Mouse (Mus musculus) midbrain, embryonic 12.5 days (tissue): ENCODE data around the gene Sfxn1. TPM values are rescaled to one million over a fixed set of nuclear protein-coding genes. Genes with fewer than 3 reads are reported as not detected.

ENCODE experiments used
- ATAC-seq: fragments of 200-750 bp; cut with Nextera tagmentation; 2 replicates; pipeline ENCODE4 v1.8.0; 2017; ENCODE audit warnings: low read depth, moderate TSS enrichment, moderate library complexity; ENCODE audit not compliant: low FRiP score
- H3K27ac ChIP-seq: fragments of 300-500 bp; sonication (generic); replicated peaks from 2 replicates; pipeline ENCODE4 v1.5.1; 2016; ENCODE audit warnings: mild to moderate bottlenecking
- H3K27me3 ChIP-seq: fragments of 300-500 bp; sonication (generic); 2 replicates; pipeline ENCODE4 v1.6.1; 2016; ENCODE audit warnings: mild to moderate bottlenecking
- H3K36me3 ChIP-seq: fragments of 300-500 bp; sonication (generic); 2 replicates; pipeline ENCODE4 v1.6.1; 2016
- H3K4me1 ChIP-seq: fragments of 300-500 bp; sonication (generic); 2 replicates; pipeline ENCODE4 v1.6.1; 2016
- H3K4me2 ChIP-seq: fragments of 300-500 bp; sonication (generic); replicated peaks from 2 replicates; pipeline ENCODE4 v1.6.1; 2016; ENCODE audit warnings: mild to moderate bottlenecking, moderate library complexity
- H3K4me3 ChIP-seq: fragments of 300-500 bp; sonication (generic); 2 replicates; pipeline ENCODE4 v1.5.1; 2016; ENCODE audit warnings: mild to moderate bottlenecking
- H3K9ac ChIP-seq: fragments of 300-500 bp; sonication (generic); replicated peaks from 2 replicates; pipeline ENCODE4 v1.6.1; 2016; ENCODE audit warnings: mild to moderate bottlenecking, moderate library complexity
- H3K9me3 ChIP-seq: fragments of 300-500 bp; sonication (generic); 2 replicates; pipeline ENCODE4 v1.6.1; 2016; ENCODE audit warnings: mild to moderate bottlenecking
- WGBS: fragments of 180-500 bp; shearing (Covaris S2); methylation state at CpG from one replicate; pipeline ENCODE4 v1.1.7; 2016; 5-methylcytosine and 5-hydroxymethylcytosine counted together
- polyA plus RNA-seq: library from polyadenylated mRNA; unstranded; fragments of >200 nt; fragmentation: Nextera tagmentation; extraction: Ambion mirVana; gene quantifications from 2 replicates; pipeline ENCODE4 v1.2.1, GENCODE M21; 2016

Gene Sfxn1
- polyA plus RNA-seq, 1 experiment from 2014 or later = 73.8 TPM

DNA sequence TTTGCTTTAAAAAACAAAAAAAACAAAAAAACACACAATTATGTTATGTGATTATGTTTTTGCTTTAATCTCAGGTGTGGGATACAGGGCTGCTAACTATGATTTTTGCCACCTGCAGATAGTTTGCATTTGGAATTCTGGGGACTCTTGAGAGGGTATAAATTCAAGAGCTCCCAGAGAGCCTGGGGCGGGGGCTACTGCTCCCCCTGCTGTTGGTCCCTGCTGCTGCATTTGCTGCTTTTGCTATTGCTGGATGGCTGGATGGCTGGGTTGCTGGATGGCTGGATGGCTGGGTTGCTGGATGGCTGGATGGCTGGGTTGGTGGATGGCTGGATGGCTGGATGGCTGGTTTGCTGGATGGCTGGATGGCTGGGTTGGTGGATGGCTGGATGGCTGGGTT lies 75.7 kb downstream of the Sfxn1 start:
- 85% methylated on average over 1 of the region's 1 CpGs for WGBS
- H3K4me3 ChIP-seq = no peak overlapping the region
- no peak for ATAC-seq

GRCm38 (mm10) chr13:54152421-54152820 lies 80.8 kb downstream of the Sfxn1 start:
- Histone ChIP-seq H3K27ac (no peak overlapping the region), H3K36me3 (no peaks in the 10 kb centered on the region), H3K4me2 (no peak overlapping the region), H3K4me3 (no peak overlapping the region), H3K4me1 (no peaks in the 10 kb centered on the region), H3K9ac (no peak overlapping the region), H3K27me3 (peaks cover 5% of the 10 kb centered on the region; the same call in 1 of the 2 replicates), H3K9me3 (no peaks in the 10 kb centered on the region)
- WGBS = 90% methylated on average over 1 of the region's 1 CpGs
- no peak for ATAC-seq

More for the DNA sequence above, 75.7 kb downstream of the Sfxn1 start:
- peaks cover 16% of the 10 kb centered on the region for H3K4me1 ChIP-seq
- H3K27ac ChIP-seq = no peak overlapping the region
- no peaks in the 10 kb centered on the region for H3K36me3 ChIP-seq
- H3K4me2 ChIP-seq = no peak overlapping the region
- peaks cover 8% of the 10 kb centered on the region for H3K9me3 ChIP-seq
- no peak overlapping the region for H3K9ac ChIP-seq
- H3K27me3 ChIP-seq = peaks cover 3% of the 10 kb centered on the region; the same call in 1 of the 2 replicates

DNA sequence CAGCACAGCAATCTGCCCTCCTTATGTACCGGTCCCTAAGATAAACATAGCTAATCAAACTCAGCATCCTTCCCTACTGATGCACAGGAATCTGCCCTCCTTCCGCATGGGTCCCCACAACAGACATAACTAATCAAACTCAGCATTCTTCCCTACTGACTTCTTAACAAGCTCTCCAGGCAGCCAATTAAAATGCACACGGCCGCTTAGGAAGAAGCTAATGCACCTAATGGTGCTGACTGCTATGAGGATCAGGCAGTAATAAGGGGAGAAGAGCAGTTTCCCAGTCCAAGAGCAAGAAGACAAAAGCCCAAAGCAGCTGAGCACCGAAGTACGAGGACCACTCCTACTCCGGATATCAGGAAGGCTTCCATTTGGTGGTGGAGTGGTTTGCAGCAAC lies 81.2 kb downstream of the Sfxn1 start:
- Histone ChIP-seq H3K4me2 (no peak overlapping the region), H3K4me3 (no peak overlapping the region), H3K27ac (no peak overlapping the region), H3K27me3 (peaks cover 8% of the 10 kb centered on the region), H3K4me1 (no peaks in the 10 kb centered on the region), H3K9me3 (no peaks in the 10 kb centered on the region), H3K36me3 (no peaks in the 10 kb centered on the region), H3K9ac (no peak overlapping the region)
- 52% methylated on average over 7 of the region's 7 CpGs for WGBS
- no peak for ATAC-seq

DNA sequence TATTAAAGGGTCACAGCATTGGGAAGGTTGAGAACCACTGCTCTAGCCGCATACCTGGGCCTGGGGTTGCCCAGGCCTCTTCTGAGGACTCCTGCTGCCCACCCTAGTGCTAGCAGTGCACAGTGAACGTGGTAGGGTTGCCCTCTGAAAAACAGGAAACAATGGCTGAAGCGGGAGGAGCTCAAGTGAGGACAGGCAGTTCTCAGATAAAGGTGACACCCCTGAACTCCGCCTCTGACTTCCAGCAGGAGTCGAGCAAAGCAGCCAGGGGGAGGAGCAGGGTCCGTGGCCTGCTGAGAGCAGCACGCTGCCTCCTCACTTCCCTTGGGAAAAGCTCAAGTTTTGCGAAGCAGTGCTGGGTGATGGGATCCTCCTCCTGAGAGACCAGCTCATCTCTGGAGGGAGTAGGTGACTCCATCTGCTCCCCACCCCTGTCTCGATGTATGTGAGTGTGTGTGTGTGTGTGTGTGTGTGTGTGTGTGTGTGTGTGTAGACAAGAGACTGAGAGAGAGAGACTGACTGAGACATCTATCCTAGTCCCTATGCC lies 82.1 kb downstream of the Sfxn1 start:
- 22% methylated on average over 9 of the region's 9 CpGs for WGBS
- peaks cover 8% of the 10 kb centered on the region for H3K4me1 ChIP-seq

GRCm38 (mm10) chr13:54155822-54156221 lies 84.2 kb downstream of the Sfxn1 start:
- peaks cover 25% of the 10 kb centered on the region for H3K4me1 ChIP-seq
- no peaks in the 10 kb centered on the region for H3K36me3 ChIP-seq
- WGBS = 88% methylated on average over 2 of the region's 2 CpGs
- peaks cover 9% of the 10 kb centered on the region; the same call in 1 of the 2 replicates for H3K27me3 ChIP-seq
- H3K27ac ChIP-seq = no peak overlapping the region
- no peak overlapping the region for H3K4me2 ChIP-seq
- no peak overlapping the region for H3K9ac ChIP-seq
- no peak for ATAC-seq
- H3K9me3 ChIP-seq = no peaks in the 10 kb centered on the region
- no peak overlapping the region for H3K4me3 ChIP-seq

More for the DNA sequence above, 82.1 kb downstream of the Sfxn1 start:
- Histone ChIP-seq H3K4me2 (no peak overlapping the region), H3K27ac (no peak overlapping the region), H3K9me3 (no peaks in the 10 kb centered on the region), H3K9ac (no peak overlapping the region), H3K4me3 (no peak overlapping the region), H3K27me3 (peaks cover 9% of the 10 kb centered on the region; the same call in 1 of the 2 replicates), H3K36me3 (no peaks in the 10 kb centered on the region)
- ATAC-seq = no peak

Other genes starting within 250 kb of the Sfxn1 start
- 0.75 and 0.88 TPM in 2 replicates for gene Drd1, start 16.2 kb upstream of the Sfxn1 start, polyA plus RNA-seq
- 0.08 and 0.34 TPM in 2 replicates for gene Hrh2, start 120.3 kb downstream of the Sfxn1 start, polyA plus RNA-seq